Mouse (Mus musculus): ENCODE results near the gene Rpl5. TPM values are rescaled to one million over a fixed set of nuclear protein-coding genes. Genes with fewer than 3 reads are reported as not detected.

The Rpl5 gene
- polyA plus RNA-seq, 2 experiments: 66.4 to 273 TPM

DNA sequence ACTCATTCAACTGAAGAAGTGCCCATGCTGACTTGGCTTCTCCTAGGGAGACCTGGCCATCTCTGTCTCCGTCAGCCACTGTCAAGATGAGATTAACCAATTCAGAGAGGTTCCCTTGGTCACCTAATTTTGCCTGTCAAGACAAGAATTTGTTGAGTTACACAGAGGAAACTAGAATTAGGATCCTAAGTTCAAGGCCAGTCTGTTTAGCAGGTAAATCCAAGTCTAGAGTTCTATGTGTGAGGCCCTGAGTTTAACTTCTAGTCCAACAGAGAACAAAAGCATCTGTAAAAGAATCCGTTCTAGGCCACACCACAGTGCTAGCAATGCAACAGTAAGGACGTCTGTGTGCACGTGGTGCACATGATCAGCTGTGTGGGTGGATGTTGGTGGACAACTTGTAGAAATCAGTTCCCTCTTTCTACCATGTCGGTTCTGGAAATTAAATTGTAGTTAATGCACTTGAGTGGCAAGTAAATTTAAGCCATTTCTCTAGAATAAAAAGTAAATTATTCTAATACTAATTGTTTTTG lies 9.8 kb downstream of the Rpl5 start:
- 63% methylated on average over 5 of the region's 5 CpGs for WGBS

DNA sequence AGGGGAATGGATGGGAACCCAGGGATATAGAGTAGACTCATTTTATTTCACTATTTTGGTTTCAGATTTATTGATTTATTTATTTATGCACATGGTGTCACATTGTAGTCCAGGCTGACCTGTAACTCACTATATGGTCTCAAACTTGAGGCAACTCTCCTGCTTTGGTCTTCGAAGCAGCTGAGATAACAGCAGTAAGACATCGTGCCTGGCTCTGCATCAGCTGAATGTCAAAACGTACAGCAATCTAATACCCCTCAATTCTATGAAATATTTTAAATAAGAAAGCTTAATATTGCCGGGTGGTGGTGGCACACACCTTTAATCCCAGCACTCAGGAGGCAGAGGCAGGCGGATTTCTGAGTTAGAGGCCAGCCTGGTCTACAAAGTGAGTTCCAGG lies 10.7 kb downstream of the Rpl5 start:
- Histone ChIP-seq H3K9ac (ENCODE audit: low read depth, low read length, severe bottlenecking) (no peak overlapping the region), H3K27me3 (ENCODE audit: control insufficient read depth, insufficient read depth, low read length) (no peaks in the 10 kb centered on the region), H3K4me3 (replicated peaks; ENCODE audit: low read length) (no peak overlapping the region), H3K4me1 (ENCODE audit: control insufficient read depth, insufficient read depth, low read length) (no peaks in the 10 kb centered on the region), H3K4me2 (replicated peaks; ENCODE audit: low read depth, low read length, severe bottlenecking) (no peak overlapping the region), H3K36me3 (ENCODE audit: control insufficient read depth, insufficient read depth, low read length) (peaks cover 42% of the 10 kb centered on the region), H3K27ac (replicated peaks; ENCODE audit: low read depth, low read length) (no peak overlapping the region), H3K9me3 (ENCODE audit: control insufficient read depth, low read length) (no peaks in the 10 kb centered on the region)
- 87% methylated on average over 5 of the region's 5 CpGs for WGBS
- ATAC-seq (ENCODE audit: low FRiP score, low read depth) (no peak), DNase-seq (ENCODE audit: low spot score) (no peak)
- TF ChIP-seq POLR2A (IDR thresholded peaks at IDR 0.05; ENCODE audit: borderline replicate concordance, extremely low read depth, insufficient read depth, insufficient read length): no peak

More for the DNA sequence above, 9.8 kb downstream of the Rpl5 start:
- peaks cover 51% of the 10 kb centered on the region for H3K36me3 ChIP-seq (ENCODE audit: control insufficient read depth, insufficient read depth, low read length)
- no peak overlapping the region for H3K27ac ChIP-seq (replicated peaks; ENCODE audit: low read depth, low read length)
- TF ChIP-seq POLR2A (IDR thresholded peaks at IDR 0.05; ENCODE audit: borderline replicate concordance, extremely low read depth, insufficient read depth, insufficient read length): no peak
- ATAC-seq (ENCODE audit: low FRiP score, low read depth) (no peak), DNase-seq (ENCODE audit: low spot score) (no peak)
- H3K9ac ChIP-seq (ENCODE audit: low read depth, low read length, severe bottlenecking): no peak overlapping the region
- no peaks in the 10 kb centered on the region for H3K27me3 ChIP-seq (ENCODE audit: control insufficient read depth, insufficient read depth, low read length)
- no peak overlapping the region for H3K4me3 ChIP-seq (replicated peaks; ENCODE audit: low read length)
- no peaks in the 10 kb centered on the region for H3K9me3 ChIP-seq (ENCODE audit: control insufficient read depth, low read length)
- no peaks in the 10 kb centered on the region for H3K4me1 ChIP-seq (ENCODE audit: control insufficient read depth, insufficient read depth, low read length)
- H3K4me2 ChIP-seq (replicated peaks; ENCODE audit: low read depth, low read length, severe bottlenecking): no peak overlapping the region

DNA sequence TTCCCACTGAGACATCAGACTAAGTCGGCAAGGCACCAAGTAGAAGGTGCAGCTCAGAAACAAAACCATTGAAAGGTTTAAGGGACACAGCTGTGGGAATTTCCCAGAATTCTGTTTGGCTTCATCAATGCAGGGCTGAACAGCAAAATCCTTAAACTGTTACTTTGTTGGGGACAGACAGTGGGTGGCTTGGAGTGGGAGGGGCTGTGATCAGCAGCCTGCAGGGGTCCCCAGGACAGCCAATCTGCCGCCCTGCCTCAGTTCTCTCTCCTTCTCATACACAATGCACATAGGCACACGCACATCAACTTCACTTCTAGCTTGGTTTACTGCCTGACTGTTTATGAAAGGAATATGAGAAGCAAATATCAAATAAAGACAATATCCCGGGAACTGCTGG lies 15.0 kb downstream of the Rpl5 start:
- ATAC-seq (ENCODE audit: low FRiP score, low read depth) (no peak), DNase-seq (ENCODE audit: low spot score) (no peak)
- 46% methylated on average over 4 of the region's 4 CpGs for WGBS
- no peaks in the 10 kb centered on the region for H3K9me3 ChIP-seq (ENCODE audit: control insufficient read depth, low read length)
- TF ChIP-seq POLR2A (IDR thresholded peaks at IDR 0.05; ENCODE audit: borderline replicate concordance, extremely low read depth, insufficient read depth, insufficient read length): no peak
- H3K36me3 ChIP-seq (ENCODE audit: control insufficient read depth, insufficient read depth, low read length): peaks cover under 1% of the 10 kb centered on the region; the same call in 1 of the 2 replicates
- H3K27ac ChIP-seq (replicated peaks; ENCODE audit: low read depth, low read length): no peak overlapping the region
- no peak overlapping the region for H3K4me2 ChIP-seq (replicated peaks; ENCODE audit: low read depth, low read length, severe bottlenecking)
- H3K4me1 ChIP-seq (ENCODE audit: control insufficient read depth, insufficient read depth, low read length): no peaks in the 10 kb centered on the region
- H3K27me3 ChIP-seq (ENCODE audit: control insufficient read depth, insufficient read depth, low read length): no peaks in the 10 kb centered on the region
- no peak overlapping the region for H3K9ac ChIP-seq (ENCODE audit: low read depth, low read length, severe bottlenecking)
- H3K4me3 ChIP-seq (replicated peaks; ENCODE audit: low read length): no peak overlapping the region

DNA sequence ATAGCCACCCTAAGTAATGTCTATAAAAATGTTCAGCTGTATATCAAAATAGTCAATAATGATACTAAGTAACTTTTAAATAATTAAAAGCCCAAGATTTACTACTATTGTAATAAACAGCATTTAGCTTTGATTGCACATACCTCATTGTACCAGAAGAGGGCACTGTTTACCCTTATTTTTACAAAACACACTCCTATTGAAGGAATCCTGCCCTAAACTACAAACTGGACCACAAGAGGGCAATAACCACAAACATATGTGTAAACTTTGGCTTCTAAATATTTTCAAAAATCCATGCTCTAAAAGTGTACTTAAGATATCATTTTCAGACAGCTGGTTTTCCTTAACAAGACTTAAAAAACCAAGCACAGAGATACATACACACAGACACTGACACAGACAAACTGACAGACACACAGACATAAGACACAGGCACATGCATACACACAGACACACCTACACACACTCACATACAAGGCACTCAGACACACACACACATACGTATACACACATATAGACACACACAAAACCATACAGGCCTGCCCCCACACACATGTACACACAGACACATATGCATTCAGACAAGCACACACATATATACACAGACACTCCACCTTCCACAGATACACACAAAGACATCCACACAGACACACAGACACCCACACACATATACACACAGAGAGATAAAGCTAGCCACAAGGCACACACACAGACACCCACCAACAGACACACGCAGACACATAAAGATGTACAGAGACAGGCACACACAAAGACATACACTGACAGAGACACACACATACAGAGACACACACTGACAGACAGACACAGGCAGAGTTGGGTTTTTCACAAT lies 21.3 kb downstream of the Rpl5 start:
- 83% methylated on average over 2 of the region's 2 CpGs for WGBS
- H3K27ac ChIP-seq (replicated peaks; ENCODE audit: low read depth, low read length): no peak overlapping the region
- TF ChIP-seq POLR2A (IDR thresholded peaks at IDR 0.05; ENCODE audit: borderline replicate concordance, extremely low read depth, insufficient read depth, insufficient read length): no peak

DNA sequence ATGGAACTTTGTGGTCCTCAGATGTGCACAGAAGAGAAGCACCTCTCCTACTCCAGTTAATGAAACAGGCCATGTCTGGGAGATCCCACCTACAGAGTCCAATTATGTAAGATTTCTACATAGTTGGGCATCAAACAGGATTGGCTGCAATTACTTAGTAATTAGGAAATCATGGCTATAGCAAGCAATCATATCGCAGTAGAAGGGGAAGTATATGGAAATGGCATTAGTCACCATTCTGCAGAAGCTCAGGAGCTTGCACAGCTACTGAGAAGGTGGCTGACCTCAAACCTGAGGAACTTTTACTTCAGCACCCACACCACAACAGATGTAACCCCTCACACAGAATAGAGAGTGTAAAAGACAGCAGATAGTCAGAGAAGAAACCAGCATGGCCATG lies 22.5 kb downstream of the Rpl5 start:
- 70% methylated on average over 1 of the region's 1 CpGs for WGBS

More for the DNA sequence above, 21.3 kb downstream of the Rpl5 start:
- Histone ChIP-seq H3K36me3 (ENCODE audit: control insufficient read depth, insufficient read depth, low read length) (no peaks in the 10 kb centered on the region), H3K4me2 (replicated peaks; ENCODE audit: low read depth, low read length, severe bottlenecking) (no peak overlapping the region), H3K4me3 (replicated peaks; ENCODE audit: low read length) (no peak overlapping the region), H3K9me3 (ENCODE audit: control insufficient read depth, low read length) (no peaks in the 10 kb centered on the region), H3K4me1 (ENCODE audit: control insufficient read depth, insufficient read depth, low read length) (no peaks in the 10 kb centered on the region), H3K27me3 (ENCODE audit: control insufficient read depth, insufficient read depth, low read length) (no peaks in the 10 kb centered on the region), H3K9ac (ENCODE audit: low read depth, low read length, severe bottlenecking) (no peak overlapping the region)
- peak; percentile 74; the same call in 1 of the 2 replicates for ATAC-seq (ENCODE audit: low FRiP score, low read depth)
- peak; percentile 91 for DNase-seq (ENCODE audit: low spot score)

More for the DNA sequence above, 22.5 kb downstream of the Rpl5 start:
- Histone ChIP-seq H3K36me3 (ENCODE audit: control insufficient read depth, insufficient read depth, low read length) (no peaks in the 10 kb centered on the region), H3K9me3 (ENCODE audit: control insufficient read depth, low read length) (no peaks in the 10 kb centered on the region), H3K9ac (ENCODE audit: low read depth, low read length, severe bottlenecking) (no peak overlapping the region), H3K27ac (replicated peaks; ENCODE audit: low read depth, low read length) (no peak overlapping the region), H3K4me2 (replicated peaks; ENCODE audit: low read depth, low read length, severe bottlenecking) (no peak overlapping the region), H3K4me3 (replicated peaks; ENCODE audit: low read length) (no peak overlapping the region), H3K27me3 (ENCODE audit: control insufficient read depth, insufficient read depth, low read length) (no peaks in the 10 kb centered on the region), H3K4me1 (ENCODE audit: control insufficient read depth, insufficient read depth, low read length) (no peaks in the 10 kb centered on the region)
- TF ChIP-seq POLR2A (IDR thresholded peaks at IDR 0.05; ENCODE audit: borderline replicate concordance, extremely low read depth, insufficient read depth, insufficient read length): no peak
- ATAC-seq (ENCODE audit: low FRiP score, low read depth): no peak
- DNase-seq (ENCODE audit: low spot score): no peak

All from limb, embryonic 14.5 days (tissue).